8 mouse cellular contexts compared by ENCODE assay signal in genomic region chr10:120751821-120752261, GRCm38 (mm10).
DNase-seq lines count a peak whose midpoint lies in the region; ATAC-seq lines count a peak whose summit lies in the region.

No protein-coding gene starts in this region.

- H3K4me1 ChIP-seq in heart, embryonic 13.5 days: peaks cover 22% of the 10 kb centered on the region
- H3K4me1 ChIP-seq in limb, embryonic 12.5 days (replicated peaks): peaks cover 24% of the 10 kb centered on the region
- H3K4me1 ChIP-seq in forebrain, embryonic 14.5 days (ENCODE audit: control insufficient read depth, insufficient read depth, low read length): no peaks in the 10 kb centered on the region

- H3K36me3 ChIP-seq in heart, embryonic 13.5 days: no peaks in the 10 kb centered on the region
- H3K36me3 ChIP-seq in limb, embryonic 12.5 days: no peaks in the 10 kb centered on the region
- no peaks in the 10 kb centered on the region for H3K36me3 ChIP-seq in forebrain, embryonic 14.5 days (ENCODE audit: control insufficient read depth, insufficient read depth, low read length)

- DNase-seq in MN1 (ENCODE audit: low spot score): peak; percentile 66
- peak; percentile 22 to 25 for DNase-seq in adrenal gland, adult 18-20 months (ENCODE audit: low spot score in 2 of 2)
- no peak for DNase-seq in retina, postnatal 1 day
- no peak for DNase-seq in forebrain, embryonic 14.5 days (ENCODE audit: low spot score)
- DNase-seq in right cerebral cortex, adult 2 months (ENCODE audit: low spot score in 2 of 2): no peak
- DNase-seq in thymus, postnatal 0 days (ENCODE audit: low spot score): no peak

- H3K27me3 ChIP-seq in heart, embryonic 13.5 days (replicated peaks): no peaks in the 10 kb centered on the region
- no peaks in the 10 kb centered on the region for H3K27me3 ChIP-seq in limb, embryonic 12.5 days
- no peaks in the 10 kb centered on the region for H3K27me3 ChIP-seq in forebrain, embryonic 14.5 days (replicated peaks; ENCODE audit: control insufficient read depth, insufficient read depth, low read length)

- peak overlapping the region; percentile 92 for H3K27ac ChIP-seq in heart, embryonic 13.5 days (replicated peaks)
- H3K27ac ChIP-seq in limb, embryonic 12.5 days: peak overlapping the region; percentile 87
- H3K27ac ChIP-seq in forebrain, embryonic 14.5 days (ENCODE audit: low read depth, low read length): no peak overlapping the region

- peak overlapping the region; percentile 39 for H3K4me2 ChIP-seq in heart, embryonic 13.5 days
- peak overlapping the region; percentile 3; the same call in 1 of the 2 replicates for H3K4me2 ChIP-seq in limb, embryonic 12.5 days
- no peak overlapping the region for H3K4me2 ChIP-seq in forebrain, embryonic 14.5 days (ENCODE audit: low read length)

- peak; percentile 48; the same call in 1 of the 2 replicates for ATAC-seq in heart, embryonic 13.5 days (ENCODE audit: extremely low read depth, insufficient number of reproducible peaks, low FRiP score, low TSS enrichment)
- ATAC-seq in limb, embryonic 12.5 days (ENCODE audit: insufficient number of reproducible peaks, insufficient read depth, low FRiP score, low TSS enrichment, low read depth): peak; percentile 69; the same call in 1 of the 2 replicates
- ATAC-seq in forebrain, embryonic 14.5 days: no peak

- no peak overlapping the region for H3K9ac ChIP-seq in heart, embryonic 13.5 days
- no peak overlapping the region for H3K9ac ChIP-seq in limb, embryonic 12.5 days (replicated peaks)
- H3K9ac ChIP-seq in forebrain, embryonic 14.5 days (ENCODE audit: low read length): no peak overlapping the region

- WGBS in heart, embryonic 13.5 days: 25% methylated on average over 11 of the region's 11 CpGs
- WGBS in limb, embryonic 12.5 days: 54% methylated on average over 11 of the region's 11 CpGs
- WGBS in forebrain, embryonic 14.5 days: 85% methylated on average over 11 of the region's 11 CpGs

- peaks cover 4% of the 10 kb centered on the region; the same call in 1 of the 2 replicates for H3K9me3 ChIP-seq in heart, embryonic 13.5 days
- peaks cover 14% of the 10 kb centered on the region; the same call in 1 of the 2 replicates for H3K9me3 ChIP-seq in limb, embryonic 12.5 days
- no peaks in the 10 kb centered on the region for H3K9me3 ChIP-seq in forebrain, embryonic 14.5 days (replicated peaks; ENCODE audit: control insufficient read depth, low read length)

- no peak overlapping the region for H3K4me3 ChIP-seq in heart, embryonic 13.5 days
- no peak overlapping the region for H3K4me3 ChIP-seq in limb, embryonic 12.5 days (replicated peaks)
- H3K4me3 ChIP-seq in forebrain, embryonic 14.5 days (ENCODE audit: low read depth, low read length): no peak overlapping the region

Comparison
In these comparisons a context has a peak if more than half of its experiments do, and no peak if none do; other contexts are left out.
1. DNase-seq: peak in MN1 (single experiment) and adrenal gland, adult 18-20 months (2 of 2); none in retina, postnatal 1 day (single experiment), forebrain, embryonic 14.5 days (single experiment), right cerebral cortex, adult 2 months (0 of 2) and thymus, postnatal 0 days (single experiment).